Mouse (Mus musculus): ENCODE results near the gene Olfr313.

Olfr313 gene

DNA sequence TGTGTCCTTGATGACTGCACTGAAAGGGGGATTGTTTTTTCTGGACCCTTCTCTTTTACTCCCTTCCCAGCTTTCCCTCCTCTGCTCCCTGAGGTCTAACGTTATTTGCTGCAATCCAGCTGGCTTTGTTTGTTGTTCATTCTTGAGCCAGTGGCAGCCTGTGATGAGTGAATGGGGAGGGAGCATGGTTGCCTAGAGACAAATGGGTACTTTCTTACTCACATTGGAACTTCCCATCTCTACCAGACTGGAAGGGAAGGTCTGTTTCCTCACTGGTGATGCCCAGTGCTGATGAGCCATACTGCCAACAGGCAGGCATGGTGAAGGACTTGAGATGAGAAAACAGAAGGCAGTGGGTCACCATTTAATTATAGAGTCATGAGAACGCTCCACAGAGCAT lies 34.9 kb downstream of the Olfr313 start:
- no peak for DNase-seq (ENCODE audit: low spot score in 2 of 2)

DNA sequence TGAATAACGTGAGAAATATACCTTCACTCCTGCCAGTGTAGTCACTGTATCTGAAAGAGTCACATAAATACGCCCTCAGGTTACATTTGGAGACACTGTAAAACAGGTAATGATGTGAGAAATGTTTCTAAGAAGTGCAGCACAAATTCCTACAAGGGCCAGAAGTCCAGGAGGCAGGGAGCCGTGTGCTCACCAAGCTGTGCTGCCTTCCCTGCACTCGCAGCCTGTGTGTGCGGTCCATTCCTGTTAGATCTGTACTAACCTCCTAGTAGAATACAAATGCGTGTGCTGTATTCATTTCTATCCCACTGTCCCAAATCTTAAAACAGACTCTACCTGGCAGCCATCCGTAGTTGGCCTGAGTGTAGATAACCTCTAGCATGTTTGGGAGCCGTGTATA lies 45.9 kb downstream of the Olfr313 start:
- no peak for DNase-seq (ENCODE audit: low spot score in 2 of 2)

DNA sequence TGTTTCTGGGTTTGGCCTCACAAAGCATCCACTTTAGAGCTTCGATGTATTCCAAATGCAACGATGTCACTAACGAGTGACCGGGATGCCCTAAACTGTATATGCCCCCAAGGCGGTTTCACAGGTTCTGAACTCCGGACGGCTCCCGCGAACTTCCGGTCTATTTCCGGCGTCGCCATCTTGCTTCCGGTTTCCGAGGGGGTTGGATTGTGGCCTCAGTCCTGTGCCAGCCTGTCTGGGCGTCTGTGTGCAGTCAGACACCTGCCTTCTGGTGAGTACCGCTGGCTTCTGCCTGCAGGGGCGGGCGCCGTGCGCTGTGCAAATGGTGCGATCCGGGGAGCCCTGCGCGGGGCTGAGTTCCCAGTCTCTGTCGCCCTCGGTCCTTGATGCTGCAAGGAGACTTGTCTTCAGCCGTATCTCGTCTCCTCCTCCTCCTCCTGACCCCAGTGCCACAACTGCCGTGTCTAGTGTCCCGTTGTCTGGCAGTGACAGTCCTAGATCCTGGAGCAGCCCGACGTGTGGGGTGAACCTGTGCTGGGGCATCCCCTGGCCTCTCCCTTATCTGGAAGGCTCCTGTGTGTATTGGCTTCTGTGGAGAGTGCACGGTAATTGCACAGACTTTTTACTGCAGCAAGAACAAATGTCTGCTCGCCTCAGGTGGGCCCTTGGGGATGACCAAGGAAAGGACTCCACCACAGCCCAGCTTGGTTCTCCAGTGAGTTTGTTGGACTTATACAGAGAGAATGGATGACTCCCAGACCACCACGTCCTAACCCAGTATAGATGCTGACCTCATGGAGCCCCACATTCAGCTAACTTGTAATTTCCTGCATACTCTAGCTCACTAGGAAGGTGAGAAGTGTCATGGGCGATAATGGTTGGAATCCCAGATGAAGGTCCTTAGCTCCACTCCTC lies 52.5 kb downstream of the Olfr313 start, which contains the start of gene 2810021J22Rik:
2810021J22Rik (plus strand) TSS at position 178 of the 915 bp plus-strand sequence.
- DNase-seq (ENCODE audit: low spot score in 2 of 2) = peak; percentile 87 to 88

DNA sequence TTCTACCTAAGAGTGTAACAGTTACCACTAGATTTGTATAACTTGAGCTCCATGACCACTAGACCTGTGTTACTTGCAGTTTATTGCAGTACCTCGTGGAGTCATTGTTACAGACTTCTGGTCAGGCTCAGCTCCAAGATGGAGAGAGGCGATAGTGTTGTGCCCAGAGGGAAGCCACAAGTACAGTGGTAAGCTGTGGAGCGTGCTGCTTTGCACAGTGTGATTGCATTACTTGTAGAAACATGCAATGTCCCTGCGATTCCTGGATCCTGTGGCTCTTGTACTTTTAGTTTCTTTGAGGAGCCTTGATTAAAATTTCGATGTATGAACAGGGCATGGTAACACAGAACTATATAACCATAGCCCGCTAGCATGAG lies 53.1 kb downstream of the Olfr313 start:
- DNase-seq (ENCODE audit: low spot score in 2 of 2) = no peak

Measured in frontal cortex, postnatal 36 days (tissue).